Mouse (Mus musculus) forebrain, embryonic 16.5 days (tissue): ENCODE results near the gene Sh3glb2. TPM values are rescaled to one million over a fixed set of nuclear protein-coding genes. Genes with fewer than 3 reads are reported as not detected.

Experiments
- ATAC-seq: fragments of 200-750 bp; cut with Nextera tagmentation; 2 replicates; pipeline ENCODE4 v1.8.0; 2017; ENCODE audit warnings: mild to moderate bottlenecking, moderate library complexity
- H3K27ac ChIP-seq: fragments of 300-500 bp; sonication (generic); 2 replicates; pipeline ENCODE4 v1.5.1; 2014; ENCODE audit warnings: low read length, control low read depth
- H3K27me3 ChIP-seq: fragments of 300-500 bp; sonication (generic); replicated peaks from 2 replicates; pipeline ENCODE4 v1.6.1; 2014; ENCODE audit warnings: low read length; ENCODE audit not compliant: control insufficient read depth, insufficient read depth
- H3K36me3 ChIP-seq: fragments of 300-500 bp; sonication (generic); 2 replicates; pipeline ENCODE4 v1.6.1; 2014; ENCODE audit not compliant: control insufficient read depth, insufficient read depth
- H3K4me1 ChIP-seq: fragments of 300-500 bp; sonication (generic); replicated peaks from 2 replicates; pipeline ENCODE4 v1.6.1; 2014; ENCODE audit warnings: low read length; ENCODE audit not compliant: control insufficient read depth, insufficient read depth
- H3K4me2 ChIP-seq: fragments of 300-500 bp; sonication (generic); 2 replicates; pipeline ENCODE4 v1.6.1; 2014; ENCODE audit warnings: mild to moderate bottlenecking, low read length, control low read depth
- H3K4me3 ChIP-seq: fragments of 300-500 bp; sonication (generic); replicated peaks from 2 replicates; pipeline ENCODE4 v1.5.1; 2014; ENCODE audit warnings: mild to moderate bottlenecking, low read length, control low read depth
- H3K9ac ChIP-seq: fragments of 300-500 bp; sonication (generic); replicated peaks from 2 replicates; pipeline ENCODE4 v1.6.1; 2014; ENCODE audit warnings: low read depth, low read length, control low read depth
- H3K9me3 ChIP-seq: fragments of 300-500 bp; sonication (generic); 2 replicates; pipeline ENCODE4 v1.6.1; 2016; ENCODE audit warnings: low read length; ENCODE audit not compliant: control insufficient read depth
- WGBS: fragments of 180-500 bp; shearing (Covaris S2); extraction: QIAGEN DNeasy Blood & Tissue Kit; methylation state at CpG from one replicate; pipeline ENCODE4 v1.1.7; 2014; 5-methylcytosine and 5-hydroxymethylcytosine counted together
- polyA plus RNA-seq: library from polyadenylated mRNA; unstranded; fragments of >200 nt; fragmentation: Nextera tagmentation; extraction: Ambion mirVana; gene quantifications from 2 replicates; pipeline ENCODE4 v1.2.1, GENCODE M21; 2015

Sh3glb2 gene
- polyA plus RNA-seq, 1 experiment from 2014 or later: 203 TPM

DNA sequence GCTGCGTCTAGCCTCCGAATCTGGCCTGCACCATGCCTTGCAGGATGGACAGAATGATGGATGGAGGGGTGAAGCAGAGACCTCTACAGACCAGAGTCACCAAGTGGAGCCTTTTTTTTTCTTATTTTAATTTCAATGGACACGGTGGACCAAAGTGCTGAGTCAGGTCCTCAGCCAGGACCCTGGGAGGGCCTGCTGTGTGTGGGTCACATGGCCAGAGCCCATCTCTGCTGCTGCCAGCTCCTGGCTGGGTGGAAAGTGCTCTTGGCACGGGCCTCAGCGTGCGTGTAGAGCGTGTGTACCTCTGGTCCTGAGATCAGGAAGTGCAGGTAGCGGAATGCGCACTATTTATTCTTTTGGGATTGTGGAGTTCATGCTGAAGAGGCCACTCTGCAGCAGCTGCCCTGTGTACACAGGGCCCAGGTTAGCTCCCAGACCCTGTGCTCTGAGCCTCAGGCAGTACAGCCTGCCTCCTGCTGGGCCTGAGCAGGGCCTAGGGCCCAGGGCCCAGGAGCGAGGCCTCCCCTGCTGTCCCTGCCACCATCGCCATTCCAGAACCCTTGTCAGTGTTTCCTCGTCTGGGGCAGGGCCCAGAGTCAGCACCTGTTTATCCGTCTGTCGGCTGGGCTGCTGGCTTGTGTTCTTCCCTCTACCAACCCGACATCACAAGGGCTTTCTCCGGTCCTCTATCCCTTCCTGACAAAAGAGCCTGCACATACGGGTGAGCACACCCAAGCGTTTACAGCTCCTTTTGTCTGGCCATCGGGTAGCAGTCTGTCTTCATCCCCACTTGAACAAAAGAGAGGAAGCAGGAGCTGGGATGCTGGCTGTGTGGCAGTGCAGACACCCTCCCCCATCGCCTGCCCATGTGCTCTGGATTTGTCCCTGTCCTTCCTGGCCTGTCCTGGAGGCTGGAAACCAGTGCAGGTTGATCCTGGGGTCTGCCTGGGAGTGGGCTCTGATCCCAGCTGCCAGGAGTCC, 40.3 kb upstream of the Sh3glb2 start:
- peaks cover 17% of the 10 kb centered on the region for H3K4me1 ChIP-seq
- H3K36me3 ChIP-seq: peaks cover 10% of the 10 kb centered on the region
- H3K9ac ChIP-seq: peak overlapping the region; percentile 48
- H3K4me2 ChIP-seq: no peak overlapping the region
- WGBS: 15% methylated on average over 20 of the region's 20 CpGs
- H3K27ac ChIP-seq: peak overlapping the region; percentile 91
- no peak overlapping the region for H3K4me3 ChIP-seq
- H3K27me3 ChIP-seq: no peaks in the 10 kb centered on the region
- H3K9me3 ChIP-seq: no peaks in the 10 kb centered on the region
- peak; percentile 68 for ATAC-seq

DNA sequence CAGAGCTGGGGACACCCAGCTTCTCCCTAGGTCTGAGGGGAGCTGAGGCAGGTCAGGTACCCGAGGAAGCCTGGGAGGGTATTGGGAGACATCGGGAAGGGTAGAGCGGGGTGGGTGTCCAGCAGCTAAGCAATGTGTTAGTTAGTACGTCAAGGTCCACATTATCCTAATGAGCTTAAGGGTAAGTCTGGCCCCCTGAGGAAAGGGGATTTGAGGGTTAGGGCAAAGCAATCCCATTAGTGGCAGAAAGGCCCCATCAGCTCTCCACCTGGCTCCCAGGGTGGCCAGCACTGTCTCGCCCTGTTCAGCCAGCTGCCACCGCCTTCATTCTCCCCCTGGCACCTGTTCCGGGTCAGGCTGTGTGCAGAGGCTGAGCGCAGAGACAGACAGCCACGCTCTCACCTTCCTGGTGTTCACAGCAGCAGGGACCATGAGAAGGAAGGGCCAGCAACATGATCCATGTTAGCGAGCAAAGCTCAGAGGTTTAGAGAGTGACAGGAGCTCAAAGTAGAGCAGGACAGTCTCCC, 38.9 kb upstream of the Sh3glb2 start:
- Histone ChIP-seq H3K9me3 (no peaks in the 10 kb centered on the region), H3K9ac (no peak overlapping the region), H3K4me2 (no peak overlapping the region), H3K36me3 (peaks cover 7% of the 10 kb centered on the region), H3K4me3 (no peak overlapping the region), H3K4me1 (peaks cover 27% of the 10 kb centered on the region), H3K27me3 (no peaks in the 10 kb centered on the region), H3K27ac (no peak overlapping the region)
- ATAC-seq: no peak
- WGBS: 56% methylated on average over 10 of the region's 10 CpGs

GRCm38 (mm10) chr2:30396246-30396645, 37.1 kb upstream of the Sh3glb2 start:
- Histone ChIP-seq H3K9ac (no peak overlapping the region), H3K36me3 (peaks cover 4% of the 10 kb centered on the region), H3K4me1 (peaks cover 32% of the 10 kb centered on the region), H3K27me3 (no peaks in the 10 kb centered on the region), H3K27ac (no peak overlapping the region), H3K4me3 (no peak overlapping the region), H3K9me3 (no peaks in the 10 kb centered on the region), H3K4me2 (no peak overlapping the region)
- 87% methylated on average over 7 of the region's 7 CpGs for WGBS
- no peak for ATAC-seq

DNA sequence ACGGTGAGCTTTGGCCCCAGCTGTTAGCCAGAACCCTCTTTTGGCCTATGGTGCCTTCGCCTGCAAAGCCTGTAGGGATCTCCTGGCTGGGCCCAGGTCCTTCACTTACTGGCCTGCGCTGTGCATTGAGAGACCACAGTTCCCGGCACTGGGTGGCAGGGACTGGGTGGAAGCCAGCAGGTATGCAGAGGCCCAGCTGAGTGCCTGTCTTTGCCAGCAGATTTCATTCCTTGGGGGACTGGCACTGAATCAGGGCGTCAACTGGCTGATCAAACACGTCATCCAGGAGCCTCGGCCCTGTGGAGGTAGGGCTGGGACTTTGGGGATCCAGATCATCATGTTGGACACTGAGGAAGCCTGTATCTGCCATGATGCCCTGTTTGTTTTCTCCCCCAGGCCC, 36.6 kb upstream of the Sh3glb2 start:
- no peaks in the 10 kb centered on the region for H3K27me3 ChIP-seq
- no peak for ATAC-seq
- no peak overlapping the region for H3K27ac ChIP-seq
- no peaks in the 10 kb centered on the region for H3K9me3 ChIP-seq
- WGBS: 82% methylated on average over 7 of the region's 7 CpGs
- H3K36me3 ChIP-seq: peaks cover 3% of the 10 kb centered on the region
- H3K4me1 ChIP-seq: peaks cover 31% of the 10 kb centered on the region
- no peak overlapping the region for H3K9ac ChIP-seq
- no peak overlapping the region for H3K4me2 ChIP-seq
- no peak overlapping the region for H3K4me3 ChIP-seq

DNA sequence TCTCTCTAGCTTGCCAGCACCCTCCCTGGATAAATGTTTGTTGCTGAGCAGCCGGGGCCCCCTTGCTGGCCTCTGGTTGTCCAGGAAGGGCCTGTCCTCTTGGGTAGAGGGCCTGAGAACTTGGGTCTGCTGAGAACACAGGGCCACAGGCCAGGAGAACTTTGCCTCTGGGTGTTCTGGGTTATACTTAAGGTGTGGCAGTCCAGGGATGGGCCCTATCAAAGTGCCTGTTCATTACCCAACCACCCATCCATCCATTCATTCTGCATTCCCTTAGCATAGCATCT, 34.2 kb upstream of the Sh3glb2 start:
- H3K4me3 ChIP-seq: peak overlapping the region; percentile 95
- peak overlapping the region; percentile 99 for H3K4me2 ChIP-seq
- peak overlapping the region; percentile 83 for H3K9ac ChIP-seq
- 80% methylated on average over 1 of the region's 1 CpGs for WGBS
- peaks cover 16% of the 10 kb centered on the region for H3K4me1 ChIP-seq
- H3K9me3 ChIP-seq: no peaks in the 10 kb centered on the region
- no peak for ATAC-seq
- no peaks in the 10 kb centered on the region for H3K27me3 ChIP-seq
- H3K27ac ChIP-seq: no peak overlapping the region
- H3K36me3 ChIP-seq: peaks cover 2% of the 10 kb centered on the region

GRCm38 (mm10) chr2:30392577-30393369, 33.6 kb upstream of the Sh3glb2 start:
- under 1% methylated on average over 54 of the region's 54 CpGs for WGBS
- H3K9me3 ChIP-seq: no peaks in the 10 kb centered on the region
- H3K4me1 ChIP-seq: peaks cover 16% of the 10 kb centered on the region
- peak overlapping the region; percentile 96 for H3K27ac ChIP-seq
- peak; percentile 80 for ATAC-seq
- peak overlapping the region; percentile 99 for H3K4me2 ChIP-seq
- no peaks in the 10 kb centered on the region for H3K27me3 ChIP-seq
- peak overlapping the region; percentile 83 for H3K9ac ChIP-seq
- peak overlapping the region; percentile 95 for H3K4me3 ChIP-seq
- peaks cover 2% of the 10 kb centered on the region for H3K36me3 ChIP-seq

DNA sequence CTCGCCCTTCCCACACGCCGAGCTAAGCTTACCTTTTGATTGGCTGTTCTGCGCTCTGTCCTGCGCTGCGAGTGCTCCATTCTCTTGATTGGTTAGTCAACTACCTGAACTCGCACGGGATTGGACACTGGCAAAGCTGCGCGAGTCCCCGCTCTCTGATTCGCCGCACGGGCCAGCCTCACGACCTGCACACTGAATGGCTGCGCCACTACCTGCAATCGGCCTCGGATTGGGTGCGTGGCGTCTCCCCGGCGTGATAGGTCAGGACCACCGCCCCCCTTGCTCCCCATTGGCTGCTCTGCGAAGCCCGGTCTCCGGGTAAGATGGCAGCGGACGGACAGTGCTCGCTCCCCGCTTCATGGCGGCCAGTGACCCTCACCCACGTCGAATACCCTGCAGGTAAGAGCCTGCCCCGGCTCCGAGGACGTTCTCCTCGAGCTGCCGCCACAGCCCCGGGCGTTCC, 33.0 kb upstream of the Sh3glb2 start, which contains the start of gene Dolpp1:
Gene Dolpp1 (plus strand): TSS at position 141 of the 463 bp plus-strand sequence.
- Histone ChIP-seq H3K4me1 (peaks cover 16% of the 10 kb centered on the region), H3K9ac (peak within 1 kb of the TSS; percentile 83), H3K9me3 (no peaks in the 10 kb centered on the region), H3K36me3 (peaks cover 2% of the 10 kb centered on the region), H3K4me3 (peak within 1 kb of the TSS; percentile 95), H3K4me2 (peak within 1 kb of the TSS; percentile 99), H3K27ac (peak within 1 kb of the TSS; percentile 96), H3K27me3 (no peaks in the 10 kb centered on the region)
- under 1% methylated on average over 40 of the region's 40 CpGs for WGBS
- ATAC-seq: peak; percentile 99

- peaks cover 2% of the 10 kb centered on the region; the same call in 1 of the 2 replicates for H3K36me3 ChIP-seq
- no peaks in the 10 kb centered on the region for H3K9me3 ChIP-seq
- no peak overlapping the region for H3K9ac ChIP-seq
- no peak overlapping the region for H3K27ac ChIP-seq
- H3K27me3 ChIP-seq: no peaks in the 10 kb centered on the region
- H3K4me2 ChIP-seq: no peak overlapping the region
- no peak for ATAC-seq
- WGBS: 94% methylated on average over 2 of the region's 2 CpGs
- no peak overlapping the region for H3K4me3 ChIP-seq
- H3K4me1 ChIP-seq: peaks cover 15% of the 10 kb centered on the region
Observed at GRCm38 (mm10) chr2:30389000-30389399, 29.9 kb upstream of the Sh3glb2 start.

DNA sequence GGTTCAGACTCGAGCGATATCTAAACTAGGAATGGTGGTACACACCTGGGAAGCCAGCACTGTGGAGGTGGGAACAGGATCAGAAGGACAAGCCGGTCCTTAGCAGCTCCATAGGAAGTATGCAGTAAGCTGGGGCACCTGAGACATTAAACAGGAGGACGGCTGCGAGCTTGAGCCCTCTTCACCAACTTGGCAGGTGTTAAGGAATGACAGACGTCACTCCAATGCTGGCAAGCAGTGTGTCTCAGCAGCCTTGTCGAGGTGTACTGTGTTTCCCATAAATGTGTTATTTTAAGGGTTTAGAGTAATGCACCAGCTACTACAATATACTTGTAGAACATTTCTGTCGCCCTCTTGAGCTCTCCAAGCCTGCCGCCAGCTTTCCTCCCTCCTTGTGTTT, 27.8 kb upstream of the Sh3glb2 start:
- Histone ChIP-seq H3K9ac (no peak overlapping the region), H3K9me3 (no peaks in the 10 kb centered on the region), H3K4me2 (no peak overlapping the region), H3K4me1 (0 out of 2 replicates have a peak, but pooled peaks cover 3% of the 10 kb centered on the region), H3K36me3 (peaks cover 11% of the 10 kb centered on the region; the same call in 1 of the 2 replicates), H3K27ac (no peak overlapping the region), H3K4me3 (no peak overlapping the region), H3K27me3 (no peaks in the 10 kb centered on the region)
- no peak for ATAC-seq
- 86% methylated on average over 9 of the region's 9 CpGs for WGBS
